Mouse (Mus musculus) ES-Bruce4 (cell line): ENCODE measurements around the gene Scimp. TPM values are rescaled to one million over a fixed set of nuclear protein-coding genes. Genes with fewer than 3 reads are reported as not detected.
A peak's percentile ranks its signal among the peaks of the same experiment; 100 is the strongest.

Experiments
- H3K27ac ChIP-seq: 2 replicates; pipeline ENCODE4 v1.5.1; 2012; ENCODE audit warnings: low read length, inconsistent platforms; ENCODE audit not compliant: insufficient read depth
- H3K27me3 ChIP-seq: 2 replicates; pipeline ENCODE4 v1.6.1; 2012; ENCODE audit warnings: mild to moderate bottlenecking, low read length, inconsistent platforms; ENCODE audit not compliant: control insufficient read depth, poor library complexity, insufficient read depth, severe bottlenecking
- H3K36me3 ChIP-seq: 2 replicates; pipeline ENCODE4 v1.6.1; 2012; ENCODE audit warnings: inconsistent platforms, mild to moderate bottlenecking, low read length, moderate library complexity; ENCODE audit not compliant: control insufficient read depth, poor library complexity, insufficient read depth, severe bottlenecking
- H3K4me1 ChIP-seq: one replicate; pipeline ENCODE4 v1.8.1; 2011; ENCODE audit warnings: low read length; ENCODE audit not compliant: control insufficient read depth, insufficient read depth
- H3K4me3 ChIP-seq: 2 replicates; pipeline ENCODE4 v1.5.1; 2011; ENCODE audit warnings: low read depth, mild to moderate bottlenecking, low read length
- H3K9ac ChIP-seq: 2 replicates; pipeline ENCODE4 v1.6.1; 2012; ENCODE audit warnings: low read depth, mild to moderate bottlenecking, inconsistent platforms; ENCODE audit not compliant: poor library complexity, severe bottlenecking
- H3K9me3 ChIP-seq: replicated peaks from 2 replicates; pipeline ENCODE4 v1.6.1; 2012; ENCODE audit warnings: mild to moderate bottlenecking, low read length, inconsistent platforms; ENCODE audit not compliant: control insufficient read depth, poor library complexity, insufficient read depth, severe bottlenecking
- CTCF ChIP-seq: IDR thresholded peaks from one replicate; pipeline ENCODE4 v1.8.1; 2011; ENCODE audit warnings: low read depth, low read length
- EP300 ChIP-seq: IDR thresholded peaks from 2 replicates; pipeline ENCODE4 v1.6.1; 2011; ENCODE audit warnings: low read depth, low read length; ENCODE audit not compliant: insufficient read depth
- POLR2A ChIP-seq: IDR thresholded peaks from one replicate; pipeline ENCODE4 v1.8.1; 2011; ENCODE audit warnings: low read length; ENCODE audit not compliant: insufficient read depth
- polyA plus RNA-seq: library from polyadenylated mRNA; stranded (reverse); fragments of >200 nt; gene quantifications from 2 replicates; pipeline ENCODE4 v1.2.4, GENCODE M21; 2011; ENCODE audit warnings: low read depth; ENCODE audit not compliant: missing spikeins, insufficient read depth, insufficient read length

Scimp gene
- polyA plus RNA-seq, 1 experiment, result not detected

DNA sequence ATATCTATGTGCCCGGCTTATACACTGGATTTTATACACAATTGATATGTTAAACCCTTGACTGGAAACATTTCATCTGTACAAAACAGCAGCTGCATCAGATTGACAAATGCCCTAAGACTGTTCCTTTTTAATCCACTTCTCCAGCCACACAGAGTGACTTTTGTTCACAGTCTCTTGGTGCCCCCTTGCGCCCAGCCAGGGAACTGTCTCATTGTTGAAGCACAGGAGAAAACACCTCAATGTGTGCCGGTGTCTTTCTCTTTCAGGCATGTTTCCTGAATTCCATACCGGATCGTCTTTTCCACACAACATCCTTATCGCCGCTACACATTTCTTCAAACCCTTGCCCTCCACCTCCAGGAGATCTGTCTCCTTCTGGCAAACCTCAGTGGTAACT is 56.7 kb downstream of the Scimp start:
- Histone ChIP-seq H3K27ac (no peak overlapping the region), H3K9ac (no peak overlapping the region), H3K4me1 (no peaks in the 10 kb centered on the region), H3K36me3 (no peaks in the 10 kb centered on the region), H3K27me3 (no peaks in the 10 kb centered on the region), H3K4me3 (no peak overlapping the region), H3K9me3 (no peaks in the 10 kb centered on the region)
- TF ChIP-seq CTCF (peak; percentile 89), EP300 (no peak)

DNA sequence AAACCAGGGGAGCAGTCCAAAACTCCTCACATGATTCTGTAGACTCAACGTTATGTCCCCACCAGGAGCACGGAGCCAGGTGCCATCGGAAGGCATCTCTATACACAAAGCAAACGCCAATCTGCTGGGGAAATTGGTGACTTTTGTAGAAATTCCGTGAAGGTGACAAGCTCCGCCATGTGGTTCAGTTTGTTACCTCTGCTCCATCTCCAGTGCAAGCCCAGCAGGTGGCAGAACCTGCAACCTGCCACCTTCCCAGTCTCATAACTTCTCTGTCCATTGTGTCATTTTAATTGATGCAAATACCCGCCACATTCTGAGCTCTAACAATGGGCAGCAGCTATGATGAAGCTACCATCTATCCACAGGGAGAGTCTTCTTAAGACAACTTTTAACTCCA is 57.4 kb downstream of the Scimp start:
- no peaks in the 10 kb centered on the region for H3K27me3 ChIP-seq
- H3K9ac ChIP-seq, result no peak overlapping the region
- no peaks in the 10 kb centered on the region for H3K4me1 ChIP-seq
- H3K9me3 ChIP-seq, result no peaks in the 10 kb centered on the region
- no peaks in the 10 kb centered on the region for H3K36me3 ChIP-seq
- TF ChIP-seq EP300, result no peak
- peak; percentile 34 for TF ChIP-seq CTCF
- H3K27ac ChIP-seq, result no peak overlapping the region
- no peak overlapping the region for H3K4me3 ChIP-seq

DNA sequence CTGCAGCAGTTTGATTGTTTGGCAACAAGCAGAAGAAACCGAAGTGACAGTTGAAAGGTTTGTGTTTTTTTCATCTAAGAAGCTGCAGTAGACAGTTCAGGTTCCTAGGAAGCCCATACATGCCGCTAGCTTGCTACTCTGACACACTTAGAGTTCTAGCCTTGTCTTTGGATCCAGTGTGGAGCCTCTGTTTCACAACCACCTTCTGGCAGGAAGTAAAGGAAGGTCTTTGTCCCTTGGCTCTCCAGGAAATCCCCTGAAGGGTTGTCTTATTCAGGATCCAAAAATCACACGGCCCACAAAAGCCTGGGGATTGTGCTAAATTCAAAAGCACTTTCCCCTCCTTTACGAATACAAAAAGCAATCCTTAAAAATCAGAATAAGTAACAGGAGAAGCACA is 57.9 kb downstream of the Scimp start:
- H3K4me3 ChIP-seq, result no peak overlapping the region
- H3K27me3 ChIP-seq, result no peaks in the 10 kb centered on the region
- H3K36me3 ChIP-seq, result no peaks in the 10 kb centered on the region
- H3K9ac ChIP-seq, result no peak overlapping the region
- H3K4me1 ChIP-seq, result no peaks in the 10 kb centered on the region
- H3K9me3 ChIP-seq, result no peaks in the 10 kb centered on the region
- TF ChIP-seq POLR2A, result no peak
- TF ChIP-seq EP300, result no peak
- TF ChIP-seq CTCF, result no peak
- H3K27ac ChIP-seq, result no peak overlapping the region

DNA sequence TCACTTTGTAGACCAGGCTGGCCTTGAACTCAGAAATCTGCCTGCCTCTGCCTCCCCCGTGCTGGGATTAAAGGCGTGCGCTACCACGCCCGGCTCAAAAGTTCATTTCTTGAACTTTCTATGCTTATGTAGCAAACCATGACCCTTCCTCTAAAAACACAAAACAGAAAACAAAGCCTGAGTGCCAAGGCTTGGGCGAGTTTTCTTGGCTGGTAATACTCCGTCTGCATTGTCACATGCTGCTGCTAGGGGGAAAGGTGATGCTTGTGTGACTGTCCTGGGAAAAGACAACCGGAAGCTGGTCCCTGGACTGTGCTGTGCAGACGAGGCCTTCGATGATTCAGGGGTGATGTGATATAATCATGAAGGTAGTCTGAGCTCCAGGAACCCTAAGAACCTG is 59.2 kb downstream of the Scimp start:
- Histone ChIP-seq H3K9me3 (no peaks in the 10 kb centered on the region), H3K9ac (no peak overlapping the region), H3K27ac (no peak overlapping the region), H3K36me3 (no peaks in the 10 kb centered on the region), H3K4me3 (no peak overlapping the region), H3K27me3 (no peaks in the 10 kb centered on the region), H3K4me1 (no peaks in the 10 kb centered on the region)
- TF ChIP-seq EP300, result no peak
- TF ChIP-seq POLR2A, result no peak
- TF ChIP-seq CTCF, result no peak

DNA sequence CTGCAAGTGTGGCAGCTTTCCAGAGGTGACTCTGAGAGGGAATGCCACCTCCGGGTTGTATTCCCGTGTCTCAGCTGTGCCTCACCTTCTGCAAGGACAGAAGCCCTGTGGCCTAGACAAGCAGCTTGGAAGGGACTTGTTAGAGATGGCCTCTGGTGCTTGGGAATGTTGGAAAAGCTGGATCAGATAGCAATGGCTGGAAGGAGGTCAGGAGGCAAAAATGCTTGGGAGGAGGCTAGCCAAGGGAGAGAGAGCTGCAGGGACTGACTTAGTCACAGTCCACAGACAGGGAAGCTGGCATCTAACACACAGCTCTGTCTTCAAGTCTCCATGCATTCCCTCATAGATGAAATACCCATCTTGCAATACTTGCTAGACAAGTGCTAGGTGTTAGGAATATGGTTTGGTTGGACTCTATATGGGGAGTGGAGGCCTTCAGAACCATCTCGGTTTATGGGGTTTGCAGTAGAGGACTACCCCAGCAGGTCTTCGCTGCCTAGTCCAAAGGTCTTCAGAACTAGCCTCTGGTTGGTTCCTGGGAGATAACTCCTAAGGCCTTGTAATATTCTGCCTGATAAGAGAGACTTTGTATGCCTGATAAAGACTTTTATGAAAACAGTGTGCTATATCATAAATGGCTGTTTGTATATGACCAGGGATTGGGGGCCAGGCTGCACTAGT is 59.9 kb downstream of the Scimp start:
- H3K9ac ChIP-seq, result no peak overlapping the region
- H3K9me3 ChIP-seq, result no peaks in the 10 kb centered on the region
- no peak overlapping the region for H3K27ac ChIP-seq
- TF ChIP-seq POLR2A (no peak), CTCF (no peak), EP300 (no peak)
- no peaks in the 10 kb centered on the region for H3K27me3 ChIP-seq
- H3K4me1 ChIP-seq, result no peaks in the 10 kb centered on the region
- no peaks in the 10 kb centered on the region for H3K36me3 ChIP-seq
- H3K4me3 ChIP-seq, result no peak overlapping the region

DNA sequence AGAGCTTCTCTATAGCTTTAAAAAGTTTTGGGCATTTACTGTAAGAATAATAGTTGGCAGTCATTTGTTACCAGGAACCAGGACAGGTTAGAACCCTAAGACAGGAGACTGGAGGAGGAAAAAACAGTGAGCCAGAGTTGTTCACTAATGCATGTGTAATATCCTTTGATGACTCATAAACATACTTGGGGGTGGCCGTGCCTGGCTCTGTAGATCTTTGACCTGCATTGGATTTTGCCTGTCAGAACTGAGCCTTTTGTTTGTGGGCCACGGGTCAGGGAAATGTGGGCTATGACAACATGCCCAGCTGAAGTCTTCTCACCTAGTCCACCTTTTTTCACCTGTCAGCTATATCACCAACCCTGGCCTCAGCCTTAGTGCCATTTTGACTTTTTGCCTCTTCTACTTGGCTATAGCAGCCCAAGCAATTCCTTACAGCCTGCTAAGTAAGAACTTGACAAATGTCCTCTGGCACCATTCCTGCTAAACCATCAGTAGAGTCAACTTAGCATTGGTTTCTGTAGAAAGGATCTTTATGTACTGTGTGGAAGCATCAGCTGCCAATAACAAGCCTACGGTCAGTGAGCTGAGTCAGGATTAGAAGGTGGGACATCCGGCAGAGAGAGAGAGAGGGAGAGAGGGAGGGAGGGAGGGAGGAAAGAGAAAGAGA is 64.4 kb downstream of the Scimp start:
- H3K9ac ChIP-seq, result no peak overlapping the region
- no peaks in the 10 kb centered on the region for H3K9me3 ChIP-seq
- H3K27me3 ChIP-seq, result no peaks in the 10 kb centered on the region
- no peak overlapping the region for H3K4me3 ChIP-seq
- TF ChIP-seq POLR2A (no peak), CTCF (no peak)
- H3K27ac ChIP-seq, result no peak overlapping the region
- H3K4me1 ChIP-seq, result no peaks in the 10 kb centered on the region
- no peaks in the 10 kb centered on the region for H3K36me3 ChIP-seq
